Mouse (Mus musculus) liver, embryonic 12.5 days (tissue): ENCODE results near the gene Gm34302. TPM values are rescaled to one million over a fixed set of nuclear protein-coding genes. Genes with fewer than 3 reads are reported as not detected.

Source experiments
- ATAC-seq: fragments of 200-750 bp; cut with Nextera tagmentation; 2 replicates; pipeline ENCODE4 v1.8.0; 2017; ENCODE audit warnings: moderate number of reproducible peaks, mild to moderate bottlenecking, moderate library complexity
- H3K27ac ChIP-seq: fragments of 300-500 bp; sonication (generic); 2 replicates; pipeline ENCODE4 v1.5.1; 2016; ENCODE audit warnings: mild to moderate bottlenecking
- H3K27me3 ChIP-seq: fragments of 300-500 bp; sonication (generic); replicated peaks from 2 replicates; pipeline ENCODE4 v1.6.1; 2016; ENCODE audit warnings: mild to moderate bottlenecking, moderate library complexity
- H3K36me3 ChIP-seq: fragments of 300-500 bp; sonication (generic); 2 replicates; pipeline ENCODE4 v1.6.1; 2016; ENCODE audit warnings: mild to moderate bottlenecking, moderate library complexity
- H3K4me1 ChIP-seq: fragments of 300-500 bp; sonication (generic); 2 replicates; pipeline ENCODE4 v1.6.1; 2016
- H3K4me2 ChIP-seq: fragments of 300-500 bp; sonication (generic); 2 replicates; pipeline ENCODE4 v1.6.1; 2016; ENCODE audit warnings: mild to moderate bottlenecking, moderate library complexity
- H3K4me3 ChIP-seq: fragments of 300-500 bp; sonication (generic); 2 replicates; pipeline ENCODE4 v1.5.1; 2016; ENCODE audit warnings: mild to moderate bottlenecking, moderate library complexity
- H3K9ac ChIP-seq: fragments of 300-500 bp; sonication (generic); 2 replicates; pipeline ENCODE4 v1.6.1; 2016; ENCODE audit warnings: mild to moderate bottlenecking, moderate library complexity
- H3K9me3 ChIP-seq: fragments of 300-500 bp; sonication (generic); replicated peaks from 2 replicates; pipeline ENCODE4 v1.6.1; 2016; ENCODE audit warnings: mild to moderate bottlenecking, moderate library complexity
- WGBS: fragments of 180-500 bp; shearing (Covaris S2); methylation state at CpG from one replicate; pipeline ENCODE4 v1.1.7; 2016; ENCODE audit not compliant: insufficient replicate concordance; 5-methylcytosine and 5-hydroxymethylcytosine counted together
- polyA plus RNA-seq: library from polyadenylated mRNA; unstranded; fragments of >200 nt; fragmentation: Nextera tagmentation; extraction: Ambion mirVana; gene quantifications from 2 replicates; pipeline ENCODE4 v1.2.1, GENCODE M21; 2016

The Gm34302 gene
- polyA plus RNA-seq, 1 experiment from 2014 or later = not detected

GRCm38 (mm10) chr3:63438898-63439297 is 44.8 kb downstream of the Gm34302 start:
- Histone ChIP-seq H3K4me2 (no peak overlapping the region), H3K9ac (no peak overlapping the region), H3K36me3 (no peaks in the 10 kb centered on the region), H3K4me3 (no peak overlapping the region), H3K27me3 (no peaks in the 10 kb centered on the region), H3K4me1 (no peaks in the 10 kb centered on the region), H3K27ac (no peak overlapping the region), H3K9me3 (no peaks in the 10 kb centered on the region)
- ATAC-seq = no peak
- 81% methylated on average over 3 of the region's 3 CpGs for WGBS

Other genes with a start within 250 kb of the Gm34302 start
- gene Mme, start 242.3 kb downstream of the Gm34302 start, polyA plus RNA-seq = 0.12 and 0.48 TPM in 2 replicates